Mouse (Mus musculus) stomach, postnatal 0 days (tissue): Measurements from ENCODE around the gene Zbtb26. TPM values are rescaled to one million over a fixed set of nuclear protein-coding genes. Genes with fewer than 3 reads are reported as not detected.

Experiments
- ATAC-seq: fragments of 200-750 bp; cut with Nextera tagmentation; 2 replicates; pipeline ENCODE4 v1.8.0; 2017; ENCODE audit not compliant: low FRiP score, low TSS enrichment
- DNase-seq: peaks from one replicate; pipeline ENCODE4 v3.0.0-alpha.2; 2016; ENCODE audit warnings: low spot score
- H3K27ac ChIP-seq: fragments of 300-500 bp; sonication (generic); replicated peaks from 2 replicates; pipeline ENCODE4 v1.5.1; 2014; ENCODE audit warnings: mild to moderate bottlenecking, control low read depth
- H3K27me3 ChIP-seq: fragments of 300-500 bp; sonication (generic); 2 replicates; pipeline ENCODE4 v1.6.1; 2014; ENCODE audit warnings: low read length; ENCODE audit not compliant: control insufficient read depth, insufficient read depth
- H3K36me3 ChIP-seq: fragments of 300-500 bp; sonication (generic); 2 replicates; pipeline ENCODE4 v1.6.1; 2014; ENCODE audit warnings: low read length, mixed read lengths; ENCODE audit not compliant: control insufficient read depth, insufficient read depth
- H3K4me1 ChIP-seq: fragments of 300-500 bp; sonication (generic); replicated peaks from 2 replicates; pipeline ENCODE4 v1.6.1; 2014; ENCODE audit warnings: antibody characterized with exemption; ENCODE audit not compliant: control insufficient read depth, insufficient read depth
- H3K4me2 ChIP-seq: fragments of 300-500 bp; sonication (generic); replicated peaks from 2 replicates; pipeline ENCODE4 v1.6.1; 2014; ENCODE audit warnings: low read depth, mild to moderate bottlenecking, control low read depth, moderate library complexity
- H3K4me3 ChIP-seq: fragments of 300-500 bp; sonication (generic); 2 replicates; pipeline ENCODE4 v1.5.1; 2014; ENCODE audit warnings: low read depth, low read length, control low read depth
- H3K9ac ChIP-seq: fragments of 300-500 bp; sonication (generic); 2 replicates; pipeline ENCODE4 v1.6.1; 2014; ENCODE audit warnings: mild to moderate bottlenecking, low read length, control low read depth, mixed read lengths
- H3K9me3 ChIP-seq: fragments of 300-500 bp; sonication (generic); 2 replicates; pipeline ENCODE4 v1.6.1; 2016; ENCODE audit warnings: low read length; ENCODE audit not compliant: control insufficient read depth
- CTCF ChIP-seq: IDR thresholded peaks from 2 replicates; pipeline ENCODE4 v1.5.1; 2016; ENCODE audit warnings: antibody characterized with exemption, low read depth, mild to moderate bottlenecking, moderate library complexity
- EP300 ChIP-seq: optimal IDR thresholded peaks from 2 replicates; pipeline ENCODE3; 2016; ENCODE audit warnings: antibody characterized with exemption
- WGBS: fragments of 180-500 bp; shearing (Covaris S2); extraction: QIAGEN DNeasy Blood & Tissue Kit; methylation state at CpG from one replicate; pipeline ENCODE4 v1.1.7; 2014; 5-methylcytosine and 5-hydroxymethylcytosine counted together
- polyA plus RNA-seq: library from polyadenylated mRNA; unstranded; fragments of >200 nt; fragmentation: Nextera tagmentation; extraction: Ambion mirVana; gene quantifications from 2 replicates; pipeline ENCODE4 v1.2.1, GENCODE M21; 2015

Zbtb26 gene
- polyA plus RNA-seq, 1 experiment from 2014 or later: 1.9 TPM

DNA sequence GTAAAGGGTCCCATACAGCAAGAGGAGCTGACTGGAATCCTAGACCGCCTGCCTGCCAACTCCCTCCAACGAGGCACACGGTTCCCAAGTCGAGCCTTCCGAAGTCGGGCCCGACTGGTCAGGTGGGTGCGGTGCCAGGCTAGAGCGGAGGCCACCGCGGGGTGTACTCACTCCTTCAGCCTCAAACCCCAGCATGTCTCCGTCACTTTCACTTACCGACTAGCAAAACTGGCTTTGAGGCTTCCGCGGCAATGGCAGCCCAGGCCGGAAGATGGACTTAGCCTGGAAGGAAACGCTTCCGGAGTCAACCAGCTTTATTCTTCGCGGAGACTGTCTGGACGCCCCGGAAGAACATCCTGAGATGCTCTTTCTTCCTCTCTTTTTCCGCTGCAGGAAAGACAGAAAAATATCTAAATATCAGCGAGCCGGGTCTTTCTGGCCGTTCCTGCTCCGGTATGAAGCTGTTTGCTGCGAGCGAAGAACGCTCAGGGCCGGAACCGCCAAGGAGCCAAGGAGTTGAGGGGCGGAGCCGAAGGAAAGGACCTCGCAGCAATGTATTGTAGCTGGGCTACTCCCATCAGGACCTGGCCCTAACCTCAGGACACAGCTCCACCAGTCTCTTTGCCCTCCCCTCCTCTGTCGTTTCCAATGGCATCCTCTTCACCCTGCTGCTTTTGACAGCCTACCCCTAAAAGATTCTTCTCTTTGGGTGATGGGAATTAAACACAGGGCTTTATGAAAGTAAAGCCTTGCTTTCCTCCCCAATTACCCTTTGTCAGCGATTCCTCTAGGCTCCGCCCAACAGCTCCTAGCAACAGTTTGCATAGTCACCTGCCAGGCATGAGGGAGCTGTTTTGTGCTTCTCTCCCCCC lies 12.1 kb downstream of the Zbtb26 start:
- H3K36me3 ChIP-seq: peaks cover 5% of the 10 kb centered on the region; the same call in 1 of the 2 replicates
- peak overlapping the region; percentile 95 for H3K27ac ChIP-seq
- ATAC-seq (peak; percentile 95), DNase-seq (peak; percentile 83)
- peak overlapping the region; percentile 74 for H3K4me2 ChIP-seq
- no peaks in the 10 kb centered on the region for H3K4me1 ChIP-seq
- H3K9me3 ChIP-seq: no peaks in the 10 kb centered on the region
- TF ChIP-seq EP300: peak; percentile 93
- no peak for TF ChIP-seq CTCF
- under 1% methylated on average over 38 of the region's 38 CpGs for WGBS
- peak overlapping the region; percentile 64 for H3K4me3 ChIP-seq
- peak overlapping the region; percentile 70 for H3K9ac ChIP-seq
- no peaks in the 10 kb centered on the region for H3K27me3 ChIP-seq

GRCm38 (mm10) chr2:37423671-37424070 lies 19.3 kb downstream of the Zbtb26 start:
- ATAC-seq: no peak
- Histone ChIP-seq H3K4me2 (no peak overlapping the region), H3K36me3 (peaks cover 5% of the 10 kb centered on the region; the same call in 1 of the 2 replicates), H3K27me3 (no peaks in the 10 kb centered on the region), H3K9ac (no peak overlapping the region), H3K4me3 (no peak overlapping the region), H3K27ac (no peak overlapping the region), H3K4me1 (no peaks in the 10 kb centered on the region), H3K9me3 (no peaks in the 10 kb centered on the region)
- WGBS: 55% methylated on average over 3 of the region's 3 CpGs
- no peak for DNase-seq
- TF ChIP-seq EP300 (no peak), CTCF (no peak)

DNA sequence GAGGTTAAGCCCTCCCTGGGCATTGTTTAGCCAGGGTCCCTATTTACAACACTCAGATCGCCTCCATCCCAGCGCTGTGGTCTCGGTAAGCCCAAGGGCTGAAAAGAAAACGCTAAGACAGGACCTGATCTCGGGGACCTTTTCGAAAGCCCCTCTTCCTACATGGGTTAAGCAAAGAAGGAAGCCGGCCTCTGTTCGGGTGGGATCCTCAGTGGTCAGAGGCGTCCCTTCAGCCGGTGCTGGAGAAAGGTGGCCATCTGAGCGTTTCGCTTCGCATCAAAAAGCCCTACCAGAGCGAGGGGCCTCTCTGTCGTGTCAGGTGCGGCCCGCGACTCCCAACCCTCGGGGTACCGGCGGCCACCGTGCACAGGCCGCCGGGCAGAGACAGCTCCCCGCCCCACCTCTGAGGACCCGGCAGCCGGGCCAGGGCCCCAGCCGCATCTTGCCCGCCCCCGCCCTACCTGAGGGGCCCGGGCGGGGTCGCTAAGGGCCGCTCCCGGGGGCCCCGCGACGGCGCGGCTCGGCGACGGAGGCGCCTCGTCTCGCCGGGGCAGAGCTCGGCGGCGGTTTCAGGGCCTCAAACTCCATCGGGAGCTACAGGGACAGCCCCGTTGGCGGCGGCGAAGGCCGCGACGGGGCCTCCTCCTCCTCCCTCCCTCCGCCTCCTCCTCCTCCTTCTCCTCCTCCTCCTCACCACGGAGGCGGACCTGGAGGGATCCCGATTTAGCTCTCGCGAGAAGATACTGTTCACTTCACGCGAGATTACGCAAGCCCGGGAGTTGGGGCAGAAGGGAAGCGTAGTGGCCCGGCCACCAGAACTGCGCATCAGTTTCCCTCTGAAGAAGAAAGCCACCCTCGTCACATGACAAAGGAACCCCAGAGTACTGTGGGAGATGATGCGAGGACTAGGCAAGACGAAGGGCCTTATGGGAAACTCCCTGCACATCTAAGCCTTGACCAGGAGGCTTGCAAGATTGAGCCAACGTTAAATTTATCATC lies 20.3 kb downstream of the Zbtb26 start, which contains the start of gene Rc3h2:
TSS of gene Rc3h2 (minus strand) at position 598 of the 999 bp plus-strand sequence.
- Histone ChIP-seq H3K4me2 (peak within 1 kb of the TSS; percentile 78), H3K27me3 (no peaks in the 10 kb centered on the region), H3K27ac (peak within 1 kb of the TSS; percentile 97), H3K4me1 (no peaks in the 10 kb centered on the region), H3K9ac (peak within 1 kb of the TSS; percentile 99), H3K36me3 (0 out of 2 replicates have a peak, but pooled peaks cover under 1% of the 10 kb centered on the region), H3K4me3 (peak within 1 kb of the TSS; percentile 100), H3K9me3 (no peaks in the 10 kb centered on the region)
- WGBS: under 1% methylated on average over 72 of the region's 75 CpGs
- TF ChIP-seq CTCF (no peak), EP300 (peak; percentile 97)
- ATAC-seq (peak; percentile 99), DNase-seq (peak; percentile 95)

GRCm38 (mm10) chr2:37421903-37422302 lies 21.0 kb downstream of the Zbtb26 start:
- Histone ChIP-seq H3K9ac (peak overlapping the region; percentile 99), H3K27me3 (no peaks in the 10 kb centered on the region), H3K4me1 (no peaks in the 10 kb centered on the region), H3K9me3 (no peaks in the 10 kb centered on the region), H3K27ac (peak overlapping the region; percentile 97), H3K4me3 (peak overlapping the region; percentile 100), H3K4me2 (peak overlapping the region; percentile 78), H3K36me3 (no peaks in the 10 kb centered on the region)
- no peak for ATAC-seq
- TF ChIP-seq EP300: no peak
- TF ChIP-seq CTCF: no peak
- no peak for DNase-seq
- 4% methylated on average over 3 of the region's 3 CpGs for WGBS

- Histone ChIP-seq H3K9ac (no peak overlapping the region), H3K4me2 (no peak overlapping the region), H3K27me3 (no peaks in the 10 kb centered on the region), H3K4me1 (no peaks in the 10 kb centered on the region), H3K4me3 (no peak overlapping the region), H3K9me3 (no peaks in the 10 kb centered on the region), H3K27ac (no peak overlapping the region), H3K36me3 (peaks cover 4% of the 10 kb centered on the region; the same call in 1 of the 2 replicates)
- no peak for TF ChIP-seq EP300
- peak; percentile 59 for TF ChIP-seq CTCF
- 50% methylated on average over 1 of the region's 1 CpGs for WGBS
- DNase-seq: no peak
- ATAC-seq: no peak
Observed at GRCm38 (mm10) chr2:37395539-37395938, 47.4 kb downstream of the Zbtb26 start.
